Mouse (Mus musculus) embryonic fibroblast, embryonic 13.5 days (primary cell): Measurements from ENCODE around the gene Frmd4b. TPM values are rescaled to one million over a fixed set of nuclear protein-coding genes. Genes with fewer than 3 reads are reported as not detected.

Source experiments
- H3K27ac ChIP-seq: 2 replicates; pipeline ENCODE4 v1.5.1; 2012; ENCODE audit warnings: low read length, control low read depth, inconsistent platforms; ENCODE audit not compliant: insufficient read depth
- H3K4me1 ChIP-seq: 2 replicates; pipeline ENCODE4 v1.6.1; 2011; ENCODE audit warnings: low read length; ENCODE audit not compliant: control insufficient read depth, insufficient read depth
- H3K4me3 ChIP-seq: 2 replicates; pipeline ENCODE4 v1.5.1; 2011; ENCODE audit warnings: mild to moderate bottlenecking, control low read depth, low read length; ENCODE audit not compliant: insufficient read depth
- CTCF ChIP-seq: IDR thresholded peaks from 2 replicates; pipeline ENCODE4 v1.5.1; 2011; ENCODE audit warnings: mild to moderate bottlenecking, control low read depth, low read length, moderate library complexity, borderline replicate concordance; ENCODE audit not compliant: insufficient read depth
- POLR2A ChIP-seq: IDR thresholded peaks from 2 replicates; pipeline ENCODE4 v1.6.1; 2011; ENCODE audit warnings: low read depth, mild to moderate bottlenecking, control low read depth, low read length, moderate library complexity
- polyA plus RNA-seq: library from polyadenylated mRNA; stranded (reverse); fragments of >200 nt; gene quantifications from 2 replicates; pipeline ENCODE4 v1.2.4, GENCODE M21; 2011; ENCODE audit warnings: low read depth; ENCODE audit not compliant: missing spikeins, insufficient read length

The Frmd4b gene
- polyA plus RNA-seq, 1 experiment, result 0.88 TPM

- no peaks in the 10 kb centered on the region for H3K4me1 ChIP-seq
- H3K27ac ChIP-seq, result no peak overlapping the region
- TF ChIP-seq POLR2A (no peak), CTCF (no peak)
- H3K4me3 ChIP-seq, result no peak overlapping the region
These were observed 86.3 kb downstream of the Frmd4b start for GRCm38 (mm10) chr6:97531043-97531442.

GRCm38 (mm10) chr6:97528961-97529680 is 88.2 kb downstream of the Frmd4b start:
- no peaks in the 10 kb centered on the region for H3K4me1 ChIP-seq
- no peak overlapping the region for H3K27ac ChIP-seq
- TF ChIP-seq POLR2A (no peak), CTCF (no peak)
- no peak overlapping the region for H3K4me3 ChIP-seq

DNA sequence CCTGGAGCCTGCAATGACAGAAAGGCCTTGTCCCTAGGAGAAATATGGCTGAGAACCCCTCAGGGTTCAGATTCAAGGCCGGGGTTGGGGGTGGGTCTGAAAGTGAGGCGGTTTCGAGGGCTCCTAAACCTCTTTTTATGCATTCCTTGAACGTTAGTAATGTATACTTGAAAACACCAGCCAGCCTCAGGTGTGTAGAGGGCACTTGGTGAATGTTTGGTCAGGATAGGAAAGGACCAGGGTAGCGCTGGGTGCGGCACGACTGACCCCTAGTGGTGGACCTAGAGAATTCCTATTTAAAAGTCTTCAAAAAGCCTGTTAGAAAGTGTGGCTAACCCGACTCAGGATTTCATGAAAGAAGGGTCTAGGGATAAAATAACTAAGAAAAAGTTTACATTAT is 91.2 kb downstream of the Frmd4b start:
- H3K4me3 ChIP-seq, result no peak overlapping the region
- no peak for TF ChIP-seq POLR2A
- peak; percentile 87 for TF ChIP-seq CTCF
- H3K27ac ChIP-seq, result no peak overlapping the region
- no peaks in the 10 kb centered on the region for H3K4me1 ChIP-seq

- Histone ChIP-seq H3K4me1 (no peaks in the 10 kb centered on the region), H3K4me3 (no peak overlapping the region), H3K27ac (no peak overlapping the region)
- TF ChIP-seq CTCF (peak; percentile 94), POLR2A (no peak)
These were observed 94.2 kb downstream of the Frmd4b start for GRCm38 (mm10) chr6:97523118-97523517.

DNA sequence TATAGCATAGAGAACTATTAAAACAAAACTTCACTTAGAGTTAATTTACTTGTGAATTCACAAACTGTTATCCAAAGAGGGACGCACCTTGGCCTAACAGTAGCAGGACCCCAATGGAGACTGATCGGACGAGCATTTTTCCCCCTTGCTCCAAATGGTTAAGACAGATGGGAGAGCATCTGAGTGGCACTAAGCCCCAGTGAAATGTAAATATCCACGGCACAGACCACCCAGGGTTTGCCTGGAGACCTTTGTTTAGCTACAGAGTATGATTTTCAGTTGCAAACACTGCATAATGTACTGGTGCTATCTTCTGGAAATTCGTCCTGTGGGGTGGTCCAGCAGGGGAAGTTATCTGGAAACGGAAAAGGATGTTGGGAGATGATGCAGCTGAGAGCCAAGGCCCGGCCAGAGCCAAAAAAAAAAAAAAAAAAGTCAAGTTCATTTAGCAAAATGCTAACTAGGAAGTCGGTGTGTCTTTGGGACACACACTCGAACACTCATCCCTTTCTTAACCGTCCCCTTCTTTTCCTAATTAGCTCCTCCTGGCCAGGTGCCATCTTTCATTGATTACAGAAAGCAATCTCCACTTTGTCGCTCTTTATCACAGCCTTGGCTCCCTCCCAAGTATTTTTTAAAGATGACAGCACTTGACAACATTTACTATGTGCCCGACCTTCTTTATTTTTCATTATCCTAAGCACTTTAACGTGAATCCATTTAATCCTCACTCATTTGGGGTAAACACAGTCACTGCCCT is 95.9 kb downstream of the Frmd4b start:
- no peak overlapping the region for H3K4me3 ChIP-seq
- H3K4me1 ChIP-seq, result no peaks in the 10 kb centered on the region
- no peak for TF ChIP-seq CTCF
- no peak for TF ChIP-seq POLR2A
- no peak overlapping the region for H3K27ac ChIP-seq

GRCm38 (mm10) chr6:97520566-97520965 is 96.8 kb downstream of the Frmd4b start:
- no peak for TF ChIP-seq CTCF
- TF ChIP-seq POLR2A, result no peak
- Histone ChIP-seq H3K4me1 (no peaks in the 10 kb centered on the region), H3K4me3 (no peak overlapping the region), H3K27ac (no peak overlapping the region)

DNA sequence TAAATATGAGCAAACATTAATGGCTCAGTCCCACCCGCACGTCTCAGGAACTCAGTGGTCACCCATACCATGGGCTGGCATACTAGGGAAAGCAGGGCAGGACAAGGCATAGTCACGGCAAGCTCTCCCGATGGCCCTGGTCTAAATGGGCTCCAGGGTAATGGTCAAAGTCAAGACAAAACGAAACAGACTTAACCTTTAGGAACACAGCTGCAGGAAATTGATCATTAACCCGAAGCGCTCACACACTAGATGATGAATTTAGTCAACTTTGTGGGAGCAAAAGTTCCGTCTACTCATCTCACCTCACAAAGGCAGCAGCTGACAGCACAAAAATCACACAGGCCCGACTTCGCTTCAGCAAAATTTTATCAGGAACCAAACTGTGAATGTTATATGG is 97.8 kb downstream of the Frmd4b start:
- H3K27ac ChIP-seq, result no peak overlapping the region
- TF ChIP-seq CTCF, result no peak
- no peak for TF ChIP-seq POLR2A
- no peak overlapping the region for H3K4me3 ChIP-seq
- no peaks in the 10 kb centered on the region for H3K4me1 ChIP-seq

- Histone ChIP-seq H3K27ac (no peak overlapping the region), H3K4me1 (no peaks in the 10 kb centered on the region), H3K4me3 (no peak overlapping the region)
- TF ChIP-seq CTCF (no peak), POLR2A (no peak)
These were observed 98.9 kb downstream of the Frmd4b start for GRCm38 (mm10) chr6:97518467-97518866.

DNA sequence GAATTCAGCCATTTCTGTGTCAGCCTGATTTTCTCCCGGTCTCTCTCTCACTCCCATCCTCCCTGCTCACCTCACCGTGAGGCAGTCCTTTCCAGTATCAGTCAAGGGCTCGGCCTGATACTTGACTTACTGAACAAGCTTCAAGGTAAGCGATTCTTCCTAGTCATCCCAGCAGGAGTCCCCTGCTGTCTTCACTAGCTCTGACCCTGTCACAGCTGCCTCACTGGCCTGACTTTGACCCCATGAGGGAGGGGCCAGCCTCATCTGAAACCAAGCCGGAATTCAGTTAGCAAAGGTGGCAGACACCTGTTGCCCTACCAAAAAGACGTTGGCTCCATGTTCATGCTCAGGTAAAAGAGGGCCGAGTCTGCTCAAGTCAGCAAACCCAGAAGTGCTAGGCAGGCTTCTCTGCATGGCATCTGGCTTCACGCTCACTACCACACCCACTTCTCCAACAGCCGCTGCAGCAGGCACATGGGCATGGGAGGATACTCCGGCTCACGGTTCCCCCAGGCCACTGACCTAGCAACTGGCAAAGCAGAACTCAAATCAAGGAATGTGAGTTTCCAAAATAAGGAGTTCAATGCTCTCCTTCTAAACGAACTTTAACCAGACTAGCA is 99.6 kb downstream of the Frmd4b start:
- no peak for TF ChIP-seq CTCF
- TF ChIP-seq POLR2A, result no peak
- Histone ChIP-seq H3K4me1 (no peaks in the 10 kb centered on the region), H3K27ac (no peak overlapping the region), H3K4me3 (no peak overlapping the region)

DNA sequence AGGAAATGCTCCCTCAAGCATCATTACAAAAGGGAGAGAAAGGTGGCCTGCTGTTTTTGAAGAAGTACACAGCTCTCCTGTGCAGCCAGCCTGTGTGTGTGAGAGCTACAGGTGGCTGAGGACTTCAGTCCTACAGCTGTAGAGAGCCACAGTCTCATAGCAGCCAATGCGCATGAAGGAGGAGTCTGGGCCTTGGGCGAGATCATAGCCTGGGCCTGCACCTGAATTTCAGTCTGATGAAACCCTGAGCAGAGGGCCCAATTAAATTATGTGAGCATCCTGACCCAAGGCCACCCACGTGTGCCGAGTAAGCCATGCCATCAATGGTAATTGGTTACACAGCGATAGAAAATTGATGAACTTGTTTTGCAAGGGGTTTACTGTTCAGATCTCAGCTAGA is 100.4 kb downstream of the Frmd4b start:
- no peak overlapping the region for H3K27ac ChIP-seq
- no peak overlapping the region for H3K4me3 ChIP-seq
- TF ChIP-seq CTCF (no peak), POLR2A (no peak)
- H3K4me1 ChIP-seq, result no peaks in the 10 kb centered on the region
